In the genomic region with DNA sequence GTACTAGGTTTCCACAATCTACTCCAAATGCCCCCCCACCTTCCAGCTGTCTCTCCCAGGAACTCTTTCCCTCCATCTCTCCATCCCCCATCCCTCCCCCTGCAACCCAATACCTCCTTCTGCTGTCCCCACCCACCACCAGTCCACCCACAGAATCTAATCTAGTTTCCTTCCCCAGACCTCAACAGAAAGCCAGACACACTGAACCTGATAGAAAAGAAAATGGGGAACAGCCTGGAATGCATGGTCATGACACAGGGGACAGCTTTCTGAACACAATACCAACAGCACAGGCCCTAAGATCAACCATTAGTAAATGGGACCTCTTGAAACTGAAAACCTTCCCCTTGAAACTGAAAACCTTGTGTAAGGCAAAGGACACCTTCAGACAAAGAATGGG, we compare ENCODE assay signal across 31 mouse cellular contexts. TPM values are rescaled to one million over a fixed set of nuclear protein-coding genes. Genes with fewer than 3 reads are reported as not detected.
DNase-seq lines count a peak whose midpoint lies in the region; ATAC-seq and TF ChIP-seq lines count a peak whose summit lies in the region.
"Had no signal": no experiment of that assay in that cellular context is flagged by ENCODE, and none has a peak within 500 bp of the region (broad histone marks: within the 10 kb centered on the region; RNA-seq: fewer than 3 reads in every experiment).

No protein-coding gene starts in this region.

- peak; percentile 4 for DNase-seq in heart, postnatal 0 days (ENCODE audit: low spot score)
- no peak for DNase-seq in heart, postnatal 4 days
- DNase-seq in MEL-GATA-1-ER (ENCODE audit: extremely low read depth, low read depth) = peak; percentile 72
- DNase-seq in spleen, postnatal 36 days (ENCODE audit: low spot score in 2 of 2) = no peak
- DNase-seq in embryo, embryonic 11 days = no peak
- DNase-seq: adrenal gland, adult 8-10 months; adrenal gland, postnatal 25 days; B cell, adult 2 months; cerebellum, adult 11-12 months; cerebellum, adult 9-10 months; cerebellum, postnatal 14 days; gastrocnemius, postnatal 10 days; gastrocnemius, postnatal 36 days; heart, adult 11 months; heart, postnatal 10 days; heart, postnatal 36 days; kidney, adult 18-20 months had no signal

- H3K4me2 ChIP-seq in heart, postnatal 0 days (ENCODE audit: low read depth, low read length) = no peak overlapping the region
- H3K4me2 ChIP-seq: embryonic facial prominence, embryonic 13.5 days; forebrain, embryonic 13.5 days; heart, embryonic 11.5 days; hindbrain, embryonic 13.5 days had no signal

- H3K27ac ChIP-seq in heart, postnatal 0 days (ENCODE audit: low read depth) = no peak overlapping the region
- H3K27ac ChIP-seq: embryonic facial prominence, embryonic 10.5 days; embryonic facial prominence, embryonic 13.5 days; forebrain, embryonic 10.5 days; forebrain, embryonic 13.5 days; hindbrain, embryonic 13.5 days; hindbrain, postnatal 0 days had no signal

- H3K9me3 ChIP-seq in heart, postnatal 0 days (replicated peaks; ENCODE audit: control insufficient read depth, low read length) = no peaks in the 10 kb centered on the region
- H3K9me3 ChIP-seq: embryonic facial prominence, embryonic 10.5 days; embryonic facial prominence, embryonic 13.5 days; forebrain, embryonic 10.5 days; forebrain, embryonic 13.5 days; G1E; hindbrain, embryonic 13.5 days had no signal

- H3K9ac ChIP-seq in heart, postnatal 0 days (replicated peaks; ENCODE audit: low read depth, low read length) = no peak overlapping the region
- H3K9ac ChIP-seq: embryonic facial prominence, embryonic 13.5 days; forebrain, embryonic 13.5 days; hindbrain, embryonic 13.5 days had no signal

- H3K4me3 ChIP-seq in heart, postnatal 0 days (ENCODE audit: low read depth, low read length) = no peak overlapping the region
- H3K4me3 ChIP-seq: embryonic facial prominence, embryonic 10.5 days; embryonic facial prominence, embryonic 13.5 days; forebrain, embryonic 10.5 days; forebrain, embryonic 13.5 days; hindbrain, embryonic 13.5 days had no signal

- H3K36me3 ChIP-seq in heart, postnatal 0 days (replicated peaks; ENCODE audit: control insufficient read depth, insufficient read depth, low read length) = no peaks in the 10 kb centered on the region
- H3K36me3 ChIP-seq: embryonic facial prominence, embryonic 10.5 days; embryonic facial prominence, embryonic 13.5 days; forebrain, embryonic 10.5 days; G1E; hindbrain, embryonic 13.5 days had no signal

- TF ChIP-seq CTCF in heart, postnatal 0 days (IDR thresholded peaks at IDR 0.05; ENCODE audit: low read depth) = no peak

- peaks cover 3% of the 10 kb centered on the region; the same call in 1 of the 2 replicates for H3K4me1 ChIP-seq in heart, postnatal 0 days (ENCODE audit: control insufficient read depth, insufficient read depth)
- H3K4me1 ChIP-seq: embryonic facial prominence, embryonic 13.5 days; forebrain, embryonic 13.5 days; hindbrain, embryonic 13.5 days had no signal

- H3K27me3 ChIP-seq in heart, postnatal 0 days (ENCODE audit: control insufficient read depth, insufficient read depth, low read length) = no peaks in the 10 kb centered on the region
- H3K27me3 ChIP-seq: CH12.LX; embryonic facial prominence, embryonic 13.5 days; forebrain, embryonic 13.5 days; hindbrain, embryonic 13.5 days had no signal

- ATAC-seq in heart, postnatal 0 days (ENCODE audit: insufficient read depth, low read depth) = no peak
- ATAC-seq in hematopoietic stem cell, adult 5-6 weeks (replicated peaks in 1 of 2; ENCODE audit: insufficient read depth in 1 of 2, low FRiP score in 2 of 2, low TSS enrichment in 1 of 2, low read depth in 1 of 2, poor library complexity in 2 of 2, severe bottlenecking in 2 of 2) = peak; percentile 53 to 73; a peak in 3 of 4 replicates
- ATAC-seq: activated CD4-positive, CD25-positive, alpha-beta regulatory T cell, adult 4 months; forebrain, embryonic 13.5 days; forebrain, embryonic 16.5 days; hindbrain, postnatal 0 days; inflammation-experienced regulatory T-cells, adult 6 months; intestine, embryonic 16.5 days had no signal

- TF ChIP-seq EP300 in heart, postnatal 0 days (IDR thresholded peaks at IDR 0.05; ENCODE audit: low read depth) = no peak

RNA-seq across cellular contexts. Expression of gene D1Ertd622e, which starts 32.0 kb away (rescaled TPM):
- total RNA-seq in heart, postnatal 0 days (2014; rRNA removed; ENCODE audit: low replicate concordance) = 2.2 and 17.5 TPM in 2 replicates
- 4.5 and 5.3 TPM in 2 replicates for polyA plus RNA-seq in heart, postnatal 0 days (2015; fragmentation: Nextera tagmentation; extraction: Ambion mirVana)
- 1 to 10 TPM; 7.9 to 9.0 TPM for total RNA-seq in heart, postnatal 4 days (2021)
- total RNA-seq in hematopoietic stem cell, adult 5-6 weeks (2017) = 27.7 and 34.4 TPM in 2 replicates

Comparison
In these comparisons a context has a peak if more than half of its experiments do, and no peak if none do; other contexts are left out.
1. DNase-seq: peak in heart, postnatal 0 days (single experiment) and MEL-GATA-1-ER (single experiment); none in heart, postnatal 4 days (single experiment), spleen, postnatal 36 days (0 of 2) and embryo, embryonic 11 days (single experiment).